Mouse (Mus musculus) spleen, adult 12 weeks (tissue): ENCODE results near the gene Herc2.

Experiments
- DNase-seq: peaks from one replicate; pipeline ENCODE4 v3.0.0; 2022; ENCODE audit warnings: low spot score

The Herc2 gene

GRCm38 (mm10) chr7:56201483-56202218, 151.7 kb downstream of the Herc2 start:
- DNase-seq = no peak

GRCm38 (mm10) chr7:56202843-56203242, 152.8 kb downstream of the Herc2 start:
- no peak for DNase-seq

- DNase-seq = no peak
Observed at GRCm38 (mm10) chr7:56203286-56203685, 153.3 kb downstream of the Herc2 start.

GRCm38 (mm10) chr7:56204877-56205276, 154.9 kb downstream of the Herc2 start:
- no peak for DNase-seq

GRCm38 (mm10) chr7:56220811-56221210, 170.8 kb downstream of the Herc2 start:
- DNase-seq = no peak

- DNase-seq = no peak
Observed at GRCm38 (mm10) chr7:56235794-56236423, 185.9 kb downstream of the Herc2 start.

- no peak for DNase-seq
Observed at GRCm38 (mm10) chr7:56236617-56237016, 186.6 kb downstream of the Herc2 start.

GRCm38 (mm10) chr7:56239543-56239942, 189.5 kb downstream of the Herc2 start, which contains the start of gene Oca2:
Gene Oca2, plus strand, starts transcription at chr7:56239760.
- no peak for DNase-seq

- DNase-seq = no peak
Observed at GRCm38 (mm10) chr7:56254568-56254967, 204.6 kb downstream of the Herc2 start.

GRCm38 (mm10) chr7:56257875-56258441, 208.0 kb downstream of the Herc2 start:
- DNase-seq = no peak

GRCm38 (mm10) chr7:56277506-56277905, 227.5 kb downstream of the Herc2 start:
- no peak for DNase-seq
